Mouse (Mus musculus) kidney, postnatal 4 days (tissue): Measurements from ENCODE around the gene Mrgprf.

ENCODE experiments used
- DNase-seq, 2 experiments: peaks; one replicate each; pipeline ENCODE4 v3.0.0; 2021; ENCODE audit warnings: mixed read lengths in 2 of 2

Gene Mrgprf

GRCm38 (mm10) chr7:145301008-145301340 lies 346 bp downstream of the Mrgprf start:
- DNase-seq = no peak

- no peak for DNase-seq
These were observed 845 bp downstream of the Mrgprf start for GRCm38 (mm10) chr7:145301341-145302005.

- peak; percentile 82 to 91 for DNase-seq
These were observed 2.1 kb downstream of the Mrgprf start for GRCm38 (mm10) chr7:145302488-145303285.

- no peak for DNase-seq
These were observed 3.5 kb downstream of the Mrgprf start for GRCm38 (mm10) chr7:145304153-145304552.

- no peak for DNase-seq
These were observed 7.0 kb downstream of the Mrgprf start for GRCm38 (mm10) chr7:145307636-145308035.

- no peak for DNase-seq
These were observed 7.5 kb downstream of the Mrgprf start for GRCm38 (mm10) chr7:145308061-145308675.

GRCm38 (mm10) chr7:145308866-145309265 lies 8.2 kb downstream of the Mrgprf start:
- DNase-seq = no peak

- DNase-seq = no peak
These were observed 9.2 kb downstream of the Mrgprf start for GRCm38 (mm10) chr7:145309877-145310276.

GRCm38 (mm10) chr7:145310526-145310925 lies 9.9 kb downstream of the Mrgprf start:
- no peak for DNase-seq

- DNase-seq = no peak
These were observed 11.5 kb downstream of the Mrgprf start for GRCm38 (mm10) chr7:145312137-145312536.

- DNase-seq = no peak
These were observed 14.3 kb downstream of the Mrgprf start, which contains the start of gene Mrgprd for GRCm38 (mm10) chr7:145314785-145315411. TSS of gene Mrgprd (plus strand) at chr7:145314835.

- DNase-seq = no peak
These were observed 16.9 kb downstream of the Mrgprf start for GRCm38 (mm10) chr7:145317522-145317921.

GRCm38 (mm10) chr7:145319481-145319880 lies 18.9 kb downstream of the Mrgprf start:
- DNase-seq = no peak

- DNase-seq = no peak
These were observed 23.0 kb downstream of the Mrgprf start for GRCm38 (mm10) chr7:145323607-145324006.

GRCm38 (mm10) chr7:145325697-145326096 lies 25.1 kb downstream of the Mrgprf start:
- no peak for DNase-seq

- DNase-seq = no peak
These were observed 29.4 kb downstream of the Mrgprf start for GRCm38 (mm10) chr7:145329982-145330381.

- no peak for DNase-seq
These were observed 30.0 kb downstream of the Mrgprf start for GRCm38 (mm10) chr7:145330641-145331040.

- peak; percentile 43 to 57 for DNase-seq
These were observed 31.9 kb downstream of the Mrgprf start for GRCm38 (mm10) chr7:145332376-145333041.

GRCm38 (mm10) chr7:145333936-145334335 lies 33.3 kb downstream of the Mrgprf start:
- DNase-seq = no peak

- DNase-seq = no peak
These were observed 33.9 kb downstream of the Mrgprf start for GRCm38 (mm10) chr7:145334428-145335027.

- DNase-seq = no peak
These were observed 34.6 kb downstream of the Mrgprf start for GRCm38 (mm10) chr7:145335199-145335598.

- DNase-seq = no peak
These were observed 35.1 kb downstream of the Mrgprf start for GRCm38 (mm10) chr7:145335616-145336332.
